Comparison of ENCODE assay signal across 11 mouse cellular contexts in genomic region chr4:3090378-3090735, GRCm38 (mm10).
DNase-seq lines count a peak whose midpoint lies in the region; ATAC-seq and TF ChIP-seq lines count a peak whose summit lies in the region.
"Had no signal": no experiment of that assay in that cellular context is flagged by ENCODE, and none has a peak within 500 bp of the region (broad histone marks: within the 10 kb centered on the region; RNA-seq: fewer than 3 reads in every experiment).

No protein-coding gene starts in this region.

- peak; percentile 65 for DNase-seq in heart, embryonic 10.5 days (ENCODE audit: low spot score)
- no peak for DNase-seq in heart, postnatal 10 days
- peak; percentile 18 for DNase-seq in 3T3-L1 (ENCODE audit: low read depth, low spot score)
- DNase-seq in brain, embryonic 14.5 days (ENCODE audit: low read depth): peak; percentile 14
- DNase-seq in liver, postnatal 0 days: no peak
- DNase-seq in ovary, postnatal 36 days (ENCODE audit: low spot score): no peak
- no peak for DNase-seq in gastrocnemius, adult 2 months
- no peak for DNase-seq in heart, postnatal 36 days
- DNase-seq: cerebellum, adult 18-20 months; kidney, adult 11 months; lung, postnatal 36 days had no signal

- no peak overlapping the region for H3K27ac ChIP-seq in heart, embryonic 10.5 days
- no peak overlapping the region for H3K27ac ChIP-seq in liver, postnatal 0 days (ENCODE audit: low read depth)
- no peak overlapping the region for H3K27ac ChIP-seq in gastrocnemius, adult 2 months

- H3K36me3 ChIP-seq in heart, embryonic 10.5 days: no peaks in the 10 kb centered on the region
- no peaks in the 10 kb centered on the region for H3K36me3 ChIP-seq in liver, postnatal 0 days (replicated peaks; ENCODE audit: insufficient read depth, low read length)

- no peak overlapping the region for H3K4me3 ChIP-seq in heart, embryonic 10.5 days
- no peak overlapping the region for H3K4me3 ChIP-seq in liver, postnatal 0 days (ENCODE audit: low read depth, low read length)
- no peak overlapping the region for H3K4me3 ChIP-seq in gastrocnemius, adult 2 months

- no peaks in the 10 kb centered on the region for H3K27me3 ChIP-seq in heart, embryonic 10.5 days (ENCODE audit: insufficient read depth, poor library complexity, severe bottlenecking)
- H3K27me3 ChIP-seq in liver, postnatal 0 days (ENCODE audit: insufficient read depth, low read length): no peaks in the 10 kb centered on the region

- no peak for TF ChIP-seq EP300 in liver, postnatal 0 days (IDR thresholded peaks at IDR 0.05; ENCODE audit: low read depth)

- 0 out of 2 replicates have a peak, but pooled peaks have one; percentile 33 for ATAC-seq in liver, postnatal 0 days

- H3K9me3 ChIP-seq in heart, embryonic 10.5 days: peaks cover 45% of the 10 kb centered on the region
- peaks cover 13% of the 10 kb centered on the region for H3K9me3 ChIP-seq in liver, postnatal 0 days (ENCODE audit: low read length)

- intact Hi-C loops in heart, postnatal 10 days (cut with DNase I): no loop called here
- intact Hi-C loops in gastrocnemius, adult 2 months (cut with DNase I): no loop called here
- intact Hi-C loops in heart, postnatal 36 days (cut with DNase I): no loop called here

- no peak overlapping the region for H3K4me2 ChIP-seq in liver, postnatal 0 days (ENCODE audit: low read depth, low read length)

- no peak overlapping the region for H3K9ac ChIP-seq in liver, postnatal 0 days (replicated peaks)

- no peak for TF ChIP-seq CTCF in brain, embryonic 14.5 days (IDR thresholded peaks at IDR 0.05; ENCODE audit: borderline replicate concordance, extremely low read depth, insufficient read depth, insufficient read length)
- no peak for TF ChIP-seq CTCF in liver, postnatal 0 days (IDR thresholded peaks at IDR 0.05; ENCODE audit: low read depth)
- no peak for TF ChIP-seq CTCF in gastrocnemius, adult 2 months (IDR thresholded peaks at IDR 0.05)

- H3K4me1 ChIP-seq in heart, embryonic 10.5 days: no peaks in the 10 kb centered on the region
- no peaks in the 10 kb centered on the region for H3K4me1 ChIP-seq in liver, postnatal 0 days (ENCODE audit: insufficient read depth)

- no peak for TF ChIP-seq POLR2A in brain, embryonic 14.5 days (IDR thresholded peaks at IDR 0.05; ENCODE audit: borderline replicate concordance, extremely low read depth, insufficient read depth, insufficient read length, poor library complexity, severe bottlenecking)

- 65% methylated on average over 11 of the region's 11 CpGs for WGBS in heart, embryonic 10.5 days
- WGBS in liver, postnatal 0 days (ENCODE audit: insufficient replicate concordance): 77% methylated on average over 11 of the region's 11 CpGs

Comparison
In these comparisons a context has a peak if more than half of its experiments do, and no peak if none do; other contexts are left out.
1. DNase-seq: peak in heart, embryonic 10.5 days (single experiment), 3T3-L1 (single experiment) and brain, embryonic 14.5 days (single experiment); none in heart, postnatal 10 days (0 of 2), liver, postnatal 0 days (single experiment), ovary, postnatal 36 days (single experiment), gastrocnemius, adult 2 months (single experiment) and heart, postnatal 36 days (0 of 2).